ENCODE assay signal across 8 mouse cellular contexts in the genomic region with DNA sequence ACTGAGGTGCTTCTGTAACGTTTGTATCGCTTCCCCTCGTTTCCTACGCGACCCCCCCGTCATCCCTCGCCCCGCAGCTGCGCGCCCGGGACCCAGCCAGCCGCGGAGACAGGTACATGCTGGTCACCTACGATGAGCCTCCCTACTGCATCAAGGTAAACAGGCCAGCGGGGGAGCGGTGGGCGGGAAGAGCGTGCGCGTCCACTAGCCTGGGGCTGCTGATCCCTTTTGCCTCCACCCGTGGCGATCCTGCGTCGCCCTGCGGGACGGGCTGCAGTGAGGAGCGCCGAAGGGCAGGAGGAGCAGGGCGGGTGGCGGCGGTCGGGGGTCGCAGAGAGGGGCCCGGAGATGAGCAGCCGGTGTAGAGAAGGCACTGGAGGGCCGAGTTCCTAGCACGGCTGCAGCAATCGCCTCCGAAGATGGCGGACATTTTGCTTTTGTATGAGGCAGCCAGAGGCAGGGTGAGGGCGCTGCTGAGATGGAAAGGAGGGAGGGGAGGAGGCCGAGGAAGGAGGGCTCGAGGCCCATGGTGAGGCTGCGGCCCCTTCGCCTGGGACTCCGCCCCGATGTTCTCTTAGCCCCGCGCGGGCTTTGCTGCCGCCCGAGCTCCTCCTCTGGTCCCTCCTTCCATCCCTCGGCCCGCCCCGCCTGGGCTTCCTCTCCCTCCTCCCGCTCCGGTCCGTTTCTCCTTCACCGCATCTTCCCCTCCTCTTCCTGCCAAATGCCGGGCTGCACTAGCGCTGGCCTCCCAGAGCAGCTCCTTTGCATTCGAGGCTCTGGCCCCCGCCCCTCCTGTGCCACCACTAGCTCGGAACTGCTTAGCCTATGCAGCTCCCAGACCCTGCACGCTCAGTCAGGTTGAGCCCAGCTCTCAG. TPM values are rescaled to one million over a fixed set of nuclear protein-coding genes. Genes with fewer than 3 reads are reported as not detected.
A peak's percentile ranks its signal among the peaks of the same experiment; 100 is the strongest.
DNase-seq lines count a peak whose midpoint lies in the region; ATAC-seq lines count a peak whose summit lies in the region.

No protein-coding gene starts in this region.

- WGBS in embryonic facial prominence, embryonic 14.5 days: 23% methylated on average over 35 of the region's 65 CpGs
- 26% methylated on average over 53 of the region's 65 CpGs for WGBS in kidney, embryonic 14.5 days
- 17% methylated on average over 50 of the region's 65 CpGs for WGBS in limb, embryonic 15.5 days

- no peaks in the 10 kb centered on the region for H3K27me3 ChIP-seq in embryonic facial prominence, embryonic 14.5 days (replicated peaks; ENCODE audit: control insufficient read depth, insufficient read depth, low read length)
- H3K27me3 ChIP-seq in kidney, embryonic 14.5 days (ENCODE audit: control insufficient read depth, insufficient read depth, low read length): no peaks in the 10 kb centered on the region
- no peaks in the 10 kb centered on the region for H3K27me3 ChIP-seq in limb, embryonic 15.5 days

- H3K4me3 ChIP-seq in embryonic facial prominence, embryonic 14.5 days (ENCODE audit: low read depth, low read length): peak overlapping the region; percentile 53
- H3K4me3 ChIP-seq in kidney, embryonic 14.5 days (ENCODE audit: low read length): peak overlapping the region; percentile 60
- H3K4me3 ChIP-seq in limb, embryonic 15.5 days: peak overlapping the region; percentile 57

- peak overlapping the region; percentile 94 for H3K27ac ChIP-seq in embryonic facial prominence, embryonic 14.5 days (replicated peaks; ENCODE audit: low read depth, low read length)
- H3K27ac ChIP-seq in kidney, embryonic 14.5 days (ENCODE audit: low read depth, low read length): peak overlapping the region; percentile 92
- peak overlapping the region; percentile 96 for H3K27ac ChIP-seq in limb, embryonic 15.5 days

- peak overlapping the region; percentile 54 for H3K4me2 ChIP-seq in embryonic facial prominence, embryonic 14.5 days (ENCODE audit: low read depth, low read length)
- peak overlapping the region; percentile 44 for H3K4me2 ChIP-seq in kidney, embryonic 14.5 days (replicated peaks; ENCODE audit: low read depth, low read length)
- peak overlapping the region; percentile 49 for H3K4me2 ChIP-seq in limb, embryonic 15.5 days

- no peaks in the 10 kb centered on the region for H3K36me3 ChIP-seq in embryonic facial prominence, embryonic 14.5 days (ENCODE audit: control insufficient read depth, insufficient read depth, low read length)
- no peaks in the 10 kb centered on the region for H3K36me3 ChIP-seq in kidney, embryonic 14.5 days (ENCODE audit: control insufficient read depth, insufficient read depth, low read length)
- H3K36me3 ChIP-seq in limb, embryonic 15.5 days: no peaks in the 10 kb centered on the region

- peak; percentile 96 for ATAC-seq in embryonic facial prominence, embryonic 14.5 days (ENCODE audit: low read depth)
- ATAC-seq in kidney, embryonic 14.5 days (ENCODE audit: low FRiP score, low TSS enrichment): peak; percentile 95
- peak; percentile 96 for ATAC-seq in limb, embryonic 15.5 days (ENCODE audit: insufficient number of reproducible peaks, low FRiP score, low TSS enrichment, low read depth)

- H3K4me1 ChIP-seq in embryonic facial prominence, embryonic 14.5 days (ENCODE audit: control insufficient read depth, insufficient read depth, low read length): no peaks in the 10 kb centered on the region
- H3K4me1 ChIP-seq in kidney, embryonic 14.5 days (ENCODE audit: control insufficient read depth, insufficient read depth, low read length): no peaks in the 10 kb centered on the region
- no peaks in the 10 kb centered on the region for H3K4me1 ChIP-seq in limb, embryonic 15.5 days

- H3K9me3 ChIP-seq in embryonic facial prominence, embryonic 14.5 days (ENCODE audit: control insufficient read depth, low read length): no peaks in the 10 kb centered on the region
- no peaks in the 10 kb centered on the region for H3K9me3 ChIP-seq in kidney, embryonic 14.5 days (ENCODE audit: control insufficient read depth, low read length)
- no peaks in the 10 kb centered on the region for H3K9me3 ChIP-seq in limb, embryonic 15.5 days

- H3K9ac ChIP-seq in embryonic facial prominence, embryonic 14.5 days (ENCODE audit: low read depth, low read length): peak overlapping the region; percentile 81
- H3K9ac ChIP-seq in kidney, embryonic 14.5 days (ENCODE audit: low read depth, low read length): peak overlapping the region; percentile 77
- peak overlapping the region; percentile 66 for H3K9ac ChIP-seq in limb, embryonic 15.5 days

- peak; percentile 89 for DNase-seq in 3T3-L1 (ENCODE audit: low read depth, low spot score)
- DNase-seq in adrenal gland, postnatal 4 days (ENCODE audit: low spot score in 2 of 2): peak; percentile 54 to 67
- peak; percentile 96 for DNase-seq in embryonic facial prominence, embryonic 14.5 days (ENCODE audit: low spot score)
- DNase-seq in heart, adult 9 months (ENCODE audit: low spot score in 2 of 2): peak; percentile 87
- peak; percentile 74 for DNase-seq in monocyte, adult 2 months (ENCODE audit: low read depth in 1 of 2, low spot score in 2 of 2)
- DNase-seq in spleen, postnatal 36 days (ENCODE audit: low spot score in 2 of 2): peak; percentile 89 to 90

RNA-seq across cellular contexts. Expression of gene Ints6l, which starts 1.0 kb away (rescaled TPM):
- total RNA-seq in adrenal gland, postnatal 4 days (2021): 10 to 100 TPM; 47.1 to 60.3 TPM
- polyA plus RNA-seq in embryonic facial prominence, embryonic 14.5 days (2014; fragmentation: Nextera tagmentation; extraction: Ambion mirVana): 28.0 and 30.9 TPM in 2 replicates
- 25.6 and 28.8 TPM in 2 replicates for polyA plus RNA-seq in kidney, embryonic 14.5 days (2014; fragmentation: Nextera tagmentation; extraction: Ambion mirVana)
- polyA plus RNA-seq in limb, embryonic 15.5 days (2015; fragmentation: Nextera tagmentation; extraction: Ambion mirVana): 28.8 and 29.7 TPM in 2 replicates

RNA-seq across cellular contexts. Expression of gene Gm2174, which starts 7.8 kb away (rescaled TPM):
- total RNA-seq in adrenal gland, postnatal 4 days (2021): not detected
- polyA plus RNA-seq in embryonic facial prominence, embryonic 14.5 days (2014; fragmentation: Nextera tagmentation; extraction: Ambion mirVana): 3.5 and 4.3 TPM in 2 replicates
- 1.0 and 4.2 TPM in 2 replicates for polyA plus RNA-seq in kidney, embryonic 14.5 days (2014; fragmentation: Nextera tagmentation; extraction: Ambion mirVana)
- polyA plus RNA-seq in limb, embryonic 15.5 days (2015; fragmentation: Nextera tagmentation; extraction: Ambion mirVana): 2.2 and 2.8 TPM in 2 replicates

Comparison
In these comparisons a context has a peak if more than half of its experiments do, and no peak if none do; other contexts are left out.
1. Peak in every context shown above with its lines: DNase-seq, ATAC-seq, H3K4me3 ChIP-seq and H3K27ac ChIP-seq.